Mouse (Mus musculus) testis, adult 2 months (tissue): ENCODE data around the gene Cav3. TPM values are rescaled to one million over a fixed set of nuclear protein-coding genes. Genes with fewer than 3 reads are reported as not detected.

ENCODE experiments used
- H3K27ac ChIP-seq: fragments of 200-500 bp; 2 replicates; pipeline ENCODE4 v1.5.1; 2012; ENCODE audit warnings: low read depth, low read length; ENCODE audit not compliant: control insufficient read depth, insufficient read depth
- H3K27me3 ChIP-seq: fragments of 200-500 bp; 2 replicates; pipeline ENCODE4 v1.6.1; 2012; ENCODE audit warnings: mild to moderate bottlenecking, low read length, moderate library complexity; ENCODE audit not compliant: control insufficient read depth, insufficient read depth
- H3K36me3 ChIP-seq: fragments of 200-500 bp; 2 replicates; pipeline ENCODE4 v1.6.1; 2012; ENCODE audit warnings: mild to moderate bottlenecking, low read length; ENCODE audit not compliant: control insufficient read depth, insufficient read depth
- H3K4me1 ChIP-seq: fragments of 200-500 bp; 2 replicates; pipeline ENCODE4 v1.6.1; 2012; ENCODE audit warnings: low read length; ENCODE audit not compliant: control insufficient read depth, insufficient read depth
- H3K4me3 ChIP-seq: fragments of 200-500 bp; 2 replicates; pipeline ENCODE4 v1.5.1; 2012; ENCODE audit warnings: low read depth, mild to moderate bottlenecking, low read length, moderate library complexity, mixed read lengths; ENCODE audit not compliant: control insufficient read depth
- CTCF ChIP-seq: fragments of 200-500 bp; IDR thresholded peaks from 2 replicates; pipeline ENCODE4 v1.5.1; 2012; ENCODE audit warnings: low read depth, mild to moderate bottlenecking, inconsistent platforms, low read length, moderate library complexity; ENCODE audit not compliant: control insufficient read depth, insufficient read depth, insufficient replicate concordance
- POLR2A ChIP-seq: fragments of 200-500 bp; IDR thresholded peaks from 2 replicates; pipeline ENCODE4 v1.6.1; 2012; ENCODE audit warnings: low read depth, mild to moderate bottlenecking, inconsistent platforms, low read length, moderate library complexity; ENCODE audit not compliant: control insufficient read depth
- polyA plus RNA-seq: library from polyadenylated mRNA; depleted of rRNA; stranded (reverse); fragments of >200 nt; gene quantifications from 2 replicates; pipeline ENCODE4 v1.2.3, GENCODE M21; 2012

Cav3 gene
- polyA plus RNA-seq, 1 experiment, result 0.17 TPM

- H3K27me3 ChIP-seq, result no peaks in the 10 kb centered on the region
- H3K36me3 ChIP-seq, result no peaks in the 10 kb centered on the region
- TF ChIP-seq CTCF, result no peak
- no peak for TF ChIP-seq POLR2A
- 0 out of 2 replicates have a peak within 1 kb of the TSS, but pooled peaks have one; percentile 37 for H3K27ac ChIP-seq
- peak within 1 kb of the TSS; percentile 48 for H3K4me3 ChIP-seq
- H3K4me1 ChIP-seq, result peaks cover 14% of the 10 kb centered on the region
Measured at GRCm38 (mm10) chr6:112489910-112490559, 30.7 kb downstream of the Cav3 start, which contains the start of gene Oxtr. Oxtr (minus strand) TSS chr6:112489943.

GRCm38 (mm10) chr6:112490625-112491242, 31.4 kb downstream of the Cav3 start:
- H3K27me3 ChIP-seq, result no peaks in the 10 kb centered on the region
- H3K36me3 ChIP-seq, result no peaks in the 10 kb centered on the region
- TF ChIP-seq CTCF (peak; percentile 95), POLR2A (no peak; the same call in 1 of the 2 replicates)

GRCm38 (mm10) chr6:112491521-112491920, 32.2 kb downstream of the Cav3 start:
- H3K27ac ChIP-seq, result no peak overlapping the region
- no peaks in the 10 kb centered on the region for H3K27me3 ChIP-seq
- H3K4me3 ChIP-seq, result no peak overlapping the region
- no peaks in the 10 kb centered on the region for H3K36me3 ChIP-seq
- TF ChIP-seq POLR2A (no peak), CTCF (no peak)
- H3K4me1 ChIP-seq, result peaks cover 14% of the 10 kb centered on the region

More at GRCm38 (mm10) chr6:112490625-112491242, 31.4 kb downstream of the Cav3 start:
- Histone ChIP-seq H3K27ac (no peak overlapping the region), H3K4me1 (peaks cover 14% of the 10 kb centered on the region), H3K4me3 (peak overlapping the region; percentile 48)

- Histone ChIP-seq H3K4me3 (no peak overlapping the region), H3K27ac (no peak overlapping the region), H3K4me1 (peaks cover 14% of the 10 kb centered on the region), H3K27me3 (no peaks in the 10 kb centered on the region), H3K36me3 (no peaks in the 10 kb centered on the region)
- TF ChIP-seq POLR2A, result no peak
- no peak for TF ChIP-seq CTCF
Measured at GRCm38 (mm10) chr6:112492656-112493055, 33.4 kb downstream of the Cav3 start.

GRCm38 (mm10) chr6:112493371-112493770, 34.1 kb downstream of the Cav3 start:
- no peak for TF ChIP-seq CTCF
- TF ChIP-seq POLR2A, result no peak
- Histone ChIP-seq H3K4me1 (peaks cover 14% of the 10 kb centered on the region), H3K36me3 (no peaks in the 10 kb centered on the region), H3K4me3 (no peak overlapping the region), H3K27ac (no peak overlapping the region), H3K27me3 (no peaks in the 10 kb centered on the region)

- H3K36me3 ChIP-seq, result no peaks in the 10 kb centered on the region
- H3K27ac ChIP-seq, result no peak overlapping the region
Measured at GRCm38 (mm10) chr6:112494620-112495081, 35.3 kb downstream of the Cav3 start.

GRCm38 (mm10) chr6:112495219-112495618, 35.9 kb downstream of the Cav3 start:
- peaks cover 4% of the 10 kb centered on the region; the same call in 1 of the 2 replicates for H3K4me1 ChIP-seq
- no peak overlapping the region for H3K4me3 ChIP-seq
- no peak overlapping the region for H3K27ac ChIP-seq
- TF ChIP-seq POLR2A (no peak), CTCF (no peak)
- H3K27me3 ChIP-seq, result no peaks in the 10 kb centered on the region
- H3K36me3 ChIP-seq, result no peaks in the 10 kb centered on the region

More at GRCm38 (mm10) chr6:112494620-112495081, 35.3 kb downstream of the Cav3 start:
- TF ChIP-seq CTCF, result peak; percentile 47; the same call in 1 of the 2 replicates
- no peak for TF ChIP-seq POLR2A
- peaks cover 7% of the 10 kb centered on the region for H3K4me1 ChIP-seq
- no peak overlapping the region for H3K4me3 ChIP-seq
- H3K27me3 ChIP-seq, result no peaks in the 10 kb centered on the region

GRCm38 (mm10) chr6:112496291-112497060, 37.2 kb downstream of the Cav3 start:
- Histone ChIP-seq H3K4me3 (no peak overlapping the region), H3K4me1 (no peaks in the 10 kb centered on the region), H3K36me3 (no peaks in the 10 kb centered on the region), H3K27ac (no peak overlapping the region), H3K27me3 (no peaks in the 10 kb centered on the region)
- TF ChIP-seq CTCF, result no peak
- TF ChIP-seq POLR2A, result no peak
